8 mouse cellular contexts compared by ENCODE assay signal in genomic region chr2:18693871-18694610, GRCm38 (mm10). TPM values are rescaled to one million over a fixed set of nuclear protein-coding genes. Genes with fewer than 3 reads are reported as not detected.
DNase-seq lines count a peak whose midpoint lies in the region; ATAC-seq and TF ChIP-seq lines count a peak whose summit lies in the region.

Gene Spag6 (plus strand): TSS chr2:18694032.

- H3K4me3 ChIP-seq in embryonic facial prominence, embryonic 14.5 days (ENCODE audit: low read depth, low read length) = peak within 1 kb of the TSS; percentile 71
- peak within 1 kb of the TSS; percentile 69 for H3K4me3 ChIP-seq in heart, embryonic 13.5 days
- peak within 1 kb of the TSS; percentile 69 for H3K4me3 ChIP-seq in kidney, embryonic 16.5 days (ENCODE audit: low read length)
- peak within 1 kb of the TSS; percentile 61 for H3K4me3 ChIP-seq in liver, embryonic 15.5 days (replicated peaks)
- H3K4me3 ChIP-seq in testis, adult 2 months (ENCODE audit: control insufficient read depth, low read depth, low read length) = peak within 1 kb of the TSS; percentile 91

- H3K4me2 ChIP-seq in embryonic facial prominence, embryonic 14.5 days (ENCODE audit: low read depth, low read length) = peak within 1 kb of the TSS; percentile 97
- H3K4me2 ChIP-seq in heart, embryonic 13.5 days = peak within 1 kb of the TSS; percentile 93
- peak within 1 kb of the TSS; percentile 97 for H3K4me2 ChIP-seq in kidney, embryonic 16.5 days (replicated peaks; ENCODE audit: low read depth, low read length)
- H3K4me2 ChIP-seq in liver, embryonic 15.5 days = peak within 1 kb of the TSS; percentile 83

- H3K9me3 ChIP-seq in embryonic facial prominence, embryonic 14.5 days (ENCODE audit: control insufficient read depth, low read length) = no peaks in the 10 kb centered on the region
- H3K9me3 ChIP-seq in heart, embryonic 13.5 days = no peaks in the 10 kb centered on the region
- no peaks in the 10 kb centered on the region for H3K9me3 ChIP-seq in kidney, embryonic 16.5 days (ENCODE audit: low read length)
- no peaks in the 10 kb centered on the region for H3K9me3 ChIP-seq in liver, embryonic 15.5 days (replicated peaks)

- ATAC-seq in embryonic facial prominence, embryonic 14.5 days (ENCODE audit: low read depth) = peak; percentile 81
- peak; percentile 26; the same call in 1 of the 2 replicates for ATAC-seq in heart, embryonic 13.5 days (ENCODE audit: extremely low read depth, insufficient number of reproducible peaks, low FRiP score, low TSS enrichment)
- peak; percentile 88 for ATAC-seq in kidney, embryonic 16.5 days (ENCODE audit: low FRiP score, low TSS enrichment)
- peak; percentile 63 for ATAC-seq in liver, embryonic 15.5 days (ENCODE audit: insufficient read depth)

- WGBS in embryonic facial prominence, embryonic 14.5 days = 0% methylated on average over 28 of the region's 61 CpGs
- WGBS in heart, embryonic 13.5 days = under 1% methylated on average over 61 of the region's 61 CpGs
- WGBS in kidney, embryonic 16.5 days = under 1% methylated on average over 59 of the region's 61 CpGs
- WGBS in liver, embryonic 15.5 days (ENCODE audit: insufficient replicate concordance) = under 1% methylated on average over 44 of the region's 61 CpGs

- H3K27me3 ChIP-seq in embryonic facial prominence, embryonic 14.5 days (replicated peaks; ENCODE audit: control insufficient read depth, insufficient read depth, low read length) = peaks cover 84% of the 10 kb centered on the region
- H3K27me3 ChIP-seq in heart, embryonic 13.5 days (replicated peaks) = peaks cover 78% of the 10 kb centered on the region
- peaks cover 63% of the 10 kb centered on the region for H3K27me3 ChIP-seq in kidney, embryonic 16.5 days (ENCODE audit: insufficient read depth, low read length)
- peaks cover 94% of the 10 kb centered on the region for H3K27me3 ChIP-seq in liver, embryonic 15.5 days
- H3K27me3 ChIP-seq in testis, adult 2 months (ENCODE audit: control insufficient read depth, insufficient read depth, low read length) = peaks cover 4% of the 10 kb centered on the region; the same call in 1 of the 2 replicates

- peak within 1 kb of the TSS; percentile 66; the same call in 1 of the 2 replicates for H3K27ac ChIP-seq in embryonic facial prominence, embryonic 14.5 days (replicated peaks; ENCODE audit: low read depth, low read length)
- peak within 1 kb of the TSS; percentile 69 for H3K27ac ChIP-seq in heart, embryonic 13.5 days (replicated peaks)
- H3K27ac ChIP-seq in kidney, embryonic 16.5 days (ENCODE audit: low read length) = peak within 1 kb of the TSS; percentile 76
- H3K27ac ChIP-seq in liver, embryonic 15.5 days (replicated peaks) = peak within 1 kb of the TSS; percentile 29; the same call in 1 of the 2 replicates
- peak within 1 kb of the TSS; percentile 89 for H3K27ac ChIP-seq in testis, adult 2 months (ENCODE audit: control insufficient read depth, insufficient read depth, low read depth, low read length)

- no peaks in the 10 kb centered on the region for H3K36me3 ChIP-seq in embryonic facial prominence, embryonic 14.5 days (ENCODE audit: control insufficient read depth, insufficient read depth, low read length)
- no peaks in the 10 kb centered on the region for H3K36me3 ChIP-seq in heart, embryonic 13.5 days
- H3K36me3 ChIP-seq in kidney, embryonic 16.5 days (ENCODE audit: insufficient read depth, low read length) = no peaks in the 10 kb centered on the region
- no peaks in the 10 kb centered on the region for H3K36me3 ChIP-seq in liver, embryonic 15.5 days (replicated peaks)
- H3K36me3 ChIP-seq in testis, adult 2 months (ENCODE audit: control insufficient read depth, insufficient read depth, low read length) = no peaks in the 10 kb centered on the region

- TF ChIP-seq POLR2A in testis, adult 2 months (IDR thresholded peaks at IDR 0.05; ENCODE audit: control insufficient read depth, low read depth, low read length) = no peak; the same call in 1 of the 2 replicates

- peak within 1 kb of the TSS; percentile 83 for H3K9ac ChIP-seq in embryonic facial prominence, embryonic 14.5 days (ENCODE audit: low read depth, low read length)
- peak within 1 kb of the TSS; percentile 88 for H3K9ac ChIP-seq in heart, embryonic 13.5 days
- peak within 1 kb of the TSS; percentile 95 for H3K9ac ChIP-seq in kidney, embryonic 16.5 days (replicated peaks; ENCODE audit: low read length)
- peak within 1 kb of the TSS; percentile 57 for H3K9ac ChIP-seq in liver, embryonic 15.5 days

- peaks cover 12% of the 10 kb centered on the region for H3K4me1 ChIP-seq in embryonic facial prominence, embryonic 14.5 days (ENCODE audit: control insufficient read depth, insufficient read depth, low read length)
- H3K4me1 ChIP-seq in heart, embryonic 13.5 days = peaks cover 32% of the 10 kb centered on the region
- H3K4me1 ChIP-seq in kidney, embryonic 16.5 days (ENCODE audit: insufficient read depth, low read length) = peaks cover 25% of the 10 kb centered on the region
- H3K4me1 ChIP-seq in liver, embryonic 15.5 days (replicated peaks) = peaks cover 19% of the 10 kb centered on the region
- peaks cover 16% of the 10 kb centered on the region for H3K4me1 ChIP-seq in testis, adult 2 months (ENCODE audit: control insufficient read depth, insufficient read depth, low read length)

- TF ChIP-seq CTCF in testis, adult 2 months (IDR thresholded peaks at IDR 0.05; ENCODE audit: control insufficient read depth, insufficient read depth, insufficient replicate concordance, low read depth, low read length) = no peak

- DNase-seq in B cell, adult 2 months = peak; percentile 62 to 71
- DNase-seq in adrenal gland, postnatal 10 days = peak; percentile 84
- DNase-seq in embryonic facial prominence, embryonic 14.5 days (ENCODE audit: low spot score) = peak; percentile 74
- DNase-seq in neural tube, embryonic 10.5 days (ENCODE audit: extremely low spot score, low spot score) = peak; percentile 90

RNA-seq across cellular contexts. Expression of gene Spag6, which starts in this region (rescaled TPM):
- total RNA-seq in adrenal gland, postnatal 10 days (2021) = 1 to 10 TPM in 1 of 2 experiments, under 1 TPM in 1; 0.69 to 1.3 TPM
- 0.21 and 0.22 TPM in 2 replicates for polyA plus RNA-seq in embryonic facial prominence, embryonic 14.5 days (2014; fragmentation: Nextera tagmentation; extraction: Ambion mirVana)
- 0.17 TPM in 1 of 2 replicates, not detected in the other for polyA plus RNA-seq in heart, embryonic 13.5 days (2015; fragmentation: Nextera tagmentation; extraction: Ambion mirVana)
- not detected in 2 replicates for polyA plus RNA-seq in kidney, embryonic 16.5 days (2015; fragmentation: Nextera tagmentation; extraction: Ambion mirVana)
- not detected in 2 replicates for polyA plus RNA-seq in liver, embryonic 15.5 days (2015; fragmentation: Nextera tagmentation; extraction: Ambion mirVana)
- polyA plus RNA-seq in testis, adult 2 months (2012; rRNA removed) = 97.3 and 108 TPM in 2 replicates

Comparison
In these comparisons a context has a peak if more than half of its experiments do, and no peak if none do; other contexts are left out.
1. Peak in every context shown above with its lines: DNase-seq, ATAC-seq, H3K4me3 ChIP-seq and H3K27ac ChIP-seq.
2. RNA of gene Spag6 (polyA plus RNA-seq): 97.3 to 108 TPM in testis, adult 2 months; 0.21 to 0.22 TPM in embryonic facial prominence, embryonic 14.5 days, not detected in kidney, embryonic 16.5 days, 0.17 TPM in heart, embryonic 13.5 days and not detected in liver, embryonic 15.5 days; every median in the first group is over 10 times any median in the second.
3. Peak in DNase-seq, ATAC-seq, H3K4me3 ChIP-seq, H3K27ac ChIP-seq, H3K9ac ChIP-seq and H3K4me2 ChIP-seq in embryonic facial prominence, embryonic 14.5 days; RNA of the gene not detected or under 1 TPM.
4. Peak in ATAC-seq, H3K4me3 ChIP-seq, H3K27ac ChIP-seq, H3K9ac ChIP-seq and H3K4me2 ChIP-seq in heart, embryonic 13.5 days; RNA of the gene not detected or under 1 TPM.
5. Peak in ATAC-seq, H3K4me3 ChIP-seq, H3K27ac ChIP-seq, H3K9ac ChIP-seq and H3K4me2 ChIP-seq in kidney, embryonic 16.5 days; RNA of the gene not detected or under 1 TPM.
6. Peak in ATAC-seq, H3K4me3 ChIP-seq, H3K27ac ChIP-seq, H3K9ac ChIP-seq and H3K4me2 ChIP-seq in liver, embryonic 15.5 days; RNA of the gene not detected or under 1 TPM.
7. ATAC-seq: peak in every context shown above with its lines; median percentile 88 in kidney, embryonic 16.5 days; 81 in embryonic facial prominence, embryonic 14.5 days; 63 in liver, embryonic 15.5 days; 26 in heart, embryonic 13.5 days.
8. H3K27ac ChIP-seq: peak in every context shown above with its lines; median percentile 89 in testis, adult 2 months; 76 in kidney, embryonic 16.5 days; 69 in heart, embryonic 13.5 days; 66 in embryonic facial prominence, embryonic 14.5 days; 29 in liver, embryonic 15.5 days.